Mouse (Mus musculus) embryonic facial prominence, embryonic 10.5 days (tissue): ENCODE results near the gene Fam198b. TPM values are rescaled to one million over a fixed set of nuclear protein-coding genes. Genes with fewer than 3 reads are reported as not detected.

Source experiments
- DNase-seq: peaks from one replicate; pipeline ENCODE4 v3.0.0-alpha.2; 2017; ENCODE audit warnings: low spot score
- H3K27ac ChIP-seq: fragments of 300-500 bp; sonication (generic); replicated peaks from 2 replicates; pipeline ENCODE4 v1.5.1; 2016; ENCODE audit warnings: mild to moderate bottlenecking
- H3K27me3 ChIP-seq: fragments of 300-500 bp; sonication (generic); replicated peaks from 2 replicates; pipeline ENCODE4 v1.6.1; 2016; ENCODE audit warnings: low read depth, mild to moderate bottlenecking; ENCODE audit not compliant: poor library complexity, severe bottlenecking
- H3K36me3 ChIP-seq: fragments of 300-500 bp; sonication (generic); replicated peaks from 2 replicates; pipeline ENCODE4 v1.6.1; 2016; ENCODE audit warnings: mild to moderate bottlenecking, moderate library complexity
- H3K4me1 ChIP-seq: fragments of 300-500 bp; sonication (generic); 2 replicates; pipeline ENCODE4 v1.6.1; 2016
- H3K4me3 ChIP-seq: fragments of 300-500 bp; sonication (generic); 2 replicates; pipeline ENCODE4 v1.5.1; 2016; ENCODE audit warnings: mild to moderate bottlenecking, moderate library complexity
- H3K9me3 ChIP-seq: fragments of 300-500 bp; sonication (generic); 2 replicates; pipeline ENCODE4 v1.6.1; 2016; ENCODE audit warnings: mild to moderate bottlenecking
- WGBS: fragments of 180-500 bp; shearing (Covaris S2); methylation state at CpG from one replicate; pipeline ENCODE4 v1.1.7; 2016; 5-methylcytosine and 5-hydroxymethylcytosine counted together
- polyA plus RNA-seq: library from polyadenylated mRNA; unstranded; fragments of >200 nt; fragmentation: Nextera tagmentation; extraction: Ambion mirVana; gene quantifications from 2 replicates; pipeline ENCODE4 v1.2.1, GENCODE M21; 2016

Gene Fam198b
- polyA plus RNA-seq: 2.0 and 2.5 TPM in 2 replicates

DNA sequence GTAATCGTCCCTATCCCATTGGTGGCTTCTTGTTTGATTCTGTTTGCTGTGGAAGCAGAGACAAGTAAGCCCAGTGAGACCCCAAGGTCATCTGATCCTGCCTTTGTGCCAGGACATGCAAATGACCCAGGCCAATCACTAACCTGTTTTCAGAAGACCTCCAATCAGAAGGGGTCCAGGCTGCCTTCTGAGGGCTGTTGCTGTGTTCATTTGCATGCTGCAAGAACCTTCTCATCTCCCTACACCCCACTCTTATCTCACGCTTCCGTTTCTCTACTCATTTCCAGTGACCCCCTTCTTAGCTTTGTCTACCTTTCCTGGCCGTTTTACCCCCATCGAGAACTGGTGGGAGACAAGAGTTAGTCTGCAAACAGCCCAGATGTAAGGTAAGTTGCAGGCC lies at the start of gene Fam198b:
TSS of gene Fam198b (plus strand) at position 229 of the 400 bp plus-strand sequence.
- H3K36me3 ChIP-seq: no peaks in the 10 kb centered on the region
- H3K4me1 ChIP-seq: peaks cover 22% of the 10 kb centered on the region
- no peaks in the 10 kb centered on the region for H3K9me3 ChIP-seq
- no peaks in the 10 kb centered on the region for H3K27me3 ChIP-seq
- WGBS: 66% methylated on average over 5 of the region's 5 CpGs
- DNase-seq: no peak
- H3K27ac ChIP-seq: peak within 1 kb of the TSS; percentile 55
- no peak within 1 kb of the TSS for H3K4me3 ChIP-seq

- DNase-seq: peak; percentile 22
- Histone ChIP-seq H3K27me3 (peaks cover under 1% of the 10 kb centered on the region; the same call in 1 of the 2 replicates), H3K4me3 (no peak overlapping the region), H3K9me3 (no peaks in the 10 kb centered on the region), H3K27ac (no peak overlapping the region), H3K4me1 (no peaks in the 10 kb centered on the region; the same call in 1 of the 2 replicates), H3K36me3 (no peaks in the 10 kb centered on the region)
- WGBS: 59% methylated on average over 6 of the region's 6 CpGs
These were observed 45.6 kb upstream of the Fam198b start for GRCm38 (mm10) chr3:79838751-79839150.

DNA sequence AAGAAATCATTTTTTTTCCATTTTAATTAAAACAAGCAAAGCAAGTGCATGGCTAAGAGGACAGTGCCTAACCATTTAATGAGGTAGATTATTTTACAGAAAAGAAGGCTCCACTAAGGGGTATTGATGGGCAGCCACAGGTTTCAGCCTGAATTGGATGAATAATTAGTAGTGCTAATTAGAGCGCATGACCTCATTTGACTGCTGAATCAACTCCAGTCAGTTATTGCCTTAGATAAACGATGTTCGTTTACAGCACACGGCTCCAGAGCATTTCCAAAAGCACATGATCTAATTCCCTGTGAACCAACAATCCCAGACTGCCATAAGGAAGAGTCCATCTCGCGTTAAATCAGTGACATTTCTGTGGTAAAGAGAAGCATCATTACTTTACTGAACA lies 42.9 kb upstream of the Fam198b start:
- 0 out of 2 replicates have a peak overlapping the region, but pooled peaks have one; percentile 19 for H3K27ac ChIP-seq
- H3K27me3 ChIP-seq: peaks cover 4% of the 10 kb centered on the region; the same call in 1 of the 2 replicates
- H3K36me3 ChIP-seq: no peaks in the 10 kb centered on the region
- H3K9me3 ChIP-seq: no peaks in the 10 kb centered on the region
- no peaks in the 10 kb centered on the region; the same call in 1 of the 2 replicates for H3K4me1 ChIP-seq
- peak overlapping the region; percentile 66 for H3K4me3 ChIP-seq
- DNase-seq: no peak
- 82% methylated on average over 6 of the region's 6 CpGs for WGBS

DNA sequence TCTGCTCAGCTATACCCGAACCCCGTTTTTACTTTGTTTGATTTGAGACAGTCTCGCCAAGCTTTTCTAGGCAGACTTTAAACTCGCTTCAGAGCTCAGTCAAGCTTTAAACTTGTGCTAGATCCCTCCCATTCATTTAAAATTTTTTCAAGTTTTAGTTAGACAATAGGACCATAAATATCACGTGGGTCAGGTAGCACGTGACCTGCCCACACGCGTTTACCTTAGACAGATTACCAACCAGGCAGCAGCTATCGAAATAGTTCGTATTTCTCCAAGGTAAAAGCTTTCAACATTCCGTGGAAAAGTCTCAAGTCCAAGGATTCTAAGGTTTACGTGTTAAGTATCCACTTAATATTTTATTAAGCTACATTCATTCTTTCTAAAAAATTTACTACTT lies 42.2 kb upstream of the Fam198b start:
- Histone ChIP-seq H3K4me1 (no peaks in the 10 kb centered on the region; the same call in 1 of the 2 replicates), H3K36me3 (no peaks in the 10 kb centered on the region), H3K9me3 (no peaks in the 10 kb centered on the region), H3K4me3 (peak overlapping the region; percentile 66), H3K27me3 (peaks cover 4% of the 10 kb centered on the region; the same call in 1 of the 2 replicates), H3K27ac (peak overlapping the region; percentile 86)
- peak; percentile 79 for DNase-seq
- 8% methylated on average over 12 of the region's 12 CpGs for WGBS

- H3K9me3 ChIP-seq: no peaks in the 10 kb centered on the region
- H3K4me1 ChIP-seq: no peaks in the 10 kb centered on the region; the same call in 1 of the 2 replicates
- peaks cover 4% of the 10 kb centered on the region; the same call in 1 of the 2 replicates for H3K27me3 ChIP-seq
- H3K36me3 ChIP-seq: no peaks in the 10 kb centered on the region
- peak; percentile 81 for DNase-seq
- WGBS: under 1% methylated on average over 19 of the region's 19 CpGs
- peak overlapping the region; percentile 66 for H3K4me3 ChIP-seq
- H3K27ac ChIP-seq: peak overlapping the region; percentile 86
These were observed 41.7 kb upstream of the Fam198b start for GRCm38 (mm10) chr3:79842616-79843016.

- 94% methylated on average over 9 of the region's 9 CpGs for WGBS
- H3K36me3 ChIP-seq: no peaks in the 10 kb centered on the region
- no peaks in the 10 kb centered on the region; the same call in 1 of the 2 replicates for H3K4me1 ChIP-seq
- H3K27me3 ChIP-seq: peaks cover 4% of the 10 kb centered on the region; the same call in 1 of the 2 replicates
- H3K9me3 ChIP-seq: no peaks in the 10 kb centered on the region
- H3K4me3 ChIP-seq: no peak overlapping the region
- no peak for DNase-seq
- no peak overlapping the region for H3K27ac ChIP-seq
These were observed 40.3 kb upstream of the Fam198b start for GRCm38 (mm10) chr3:79843999-79844398.

GRCm38 (mm10) chr3:79846633-79847032 lies 37.7 kb upstream of the Fam198b start:
- peaks cover 4% of the 10 kb centered on the region; the same call in 1 of the 2 replicates for H3K27me3 ChIP-seq
- H3K27ac ChIP-seq: no peak overlapping the region
- no peaks in the 10 kb centered on the region for H3K9me3 ChIP-seq
- no peaks in the 10 kb centered on the region for H3K36me3 ChIP-seq
- 78% methylated on average over 5 of the region's 5 CpGs for WGBS
- H3K4me1 ChIP-seq: no peaks in the 10 kb centered on the region; the same call in 1 of the 2 replicates
- DNase-seq: no peak
- no peak overlapping the region for H3K4me3 ChIP-seq

DNA sequence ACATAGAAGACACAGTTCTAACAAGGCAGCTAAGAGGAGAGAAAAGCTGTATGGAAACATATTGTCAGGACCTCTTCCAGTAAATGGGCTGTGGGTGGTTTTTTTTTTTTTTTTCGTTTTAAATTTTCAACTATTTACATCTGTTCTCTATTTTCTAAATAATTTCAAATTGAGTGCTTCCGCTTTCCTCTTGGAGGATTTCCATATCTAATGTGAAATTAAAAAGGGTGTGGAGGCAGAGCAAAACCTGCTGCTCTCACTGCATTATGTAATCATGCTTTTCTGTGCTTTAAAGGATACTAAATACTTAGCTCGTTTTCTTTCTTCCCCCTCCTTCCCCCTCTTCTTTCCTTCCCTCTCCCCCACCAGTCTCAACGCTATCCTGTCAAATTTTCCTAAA lies 35.5 kb upstream of the Fam198b start:
- H3K9me3 ChIP-seq: no peaks in the 10 kb centered on the region
- no peaks in the 10 kb centered on the region for H3K36me3 ChIP-seq
- H3K27ac ChIP-seq: no peak overlapping the region
- H3K4me1 ChIP-seq: no peaks in the 10 kb centered on the region
- WGBS: 46% methylated on average over 4 of the region's 4 CpGs
- no peak overlapping the region for H3K4me3 ChIP-seq
- no peak for DNase-seq
- H3K27me3 ChIP-seq: peaks cover 2% of the 10 kb centered on the region; the same call in 1 of the 2 replicates

DNA sequence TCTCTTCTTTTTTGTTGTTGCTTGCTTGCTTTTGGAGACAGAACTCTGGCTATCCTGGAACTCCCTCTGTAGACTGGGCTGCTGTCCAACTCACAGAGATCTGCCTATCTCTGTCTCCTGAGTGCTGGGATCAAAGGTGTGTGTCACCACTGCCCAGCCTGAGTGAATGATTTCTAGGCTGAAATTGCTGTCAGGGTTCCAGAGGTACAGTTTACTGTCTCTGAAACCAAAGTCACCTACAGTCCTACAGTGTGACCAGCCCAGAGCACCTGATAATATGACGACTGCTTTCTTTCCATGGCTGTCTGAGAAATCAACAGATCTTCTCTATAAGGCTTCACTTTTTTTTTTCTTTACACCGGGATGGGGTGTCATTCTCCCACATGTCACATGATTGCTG lies 34.7 kb upstream of the Fam198b start:
- H3K9me3 ChIP-seq: no peaks in the 10 kb centered on the region
- H3K4me3 ChIP-seq: no peak overlapping the region
- 91% methylated on average over 2 of the region's 2 CpGs for whole genome bisulfite sequencing
- DNase-seq: no peak
- H3K36me3 ChIP-seq: no peaks in the 10 kb centered on the region
- no peak overlapping the region for H3K27ac ChIP-seq
- no peaks in the 10 kb centered on the region for H3K4me1 ChIP-seq
- no peaks in the 10 kb centered on the region for H3K27me3 ChIP-seq

DNA sequence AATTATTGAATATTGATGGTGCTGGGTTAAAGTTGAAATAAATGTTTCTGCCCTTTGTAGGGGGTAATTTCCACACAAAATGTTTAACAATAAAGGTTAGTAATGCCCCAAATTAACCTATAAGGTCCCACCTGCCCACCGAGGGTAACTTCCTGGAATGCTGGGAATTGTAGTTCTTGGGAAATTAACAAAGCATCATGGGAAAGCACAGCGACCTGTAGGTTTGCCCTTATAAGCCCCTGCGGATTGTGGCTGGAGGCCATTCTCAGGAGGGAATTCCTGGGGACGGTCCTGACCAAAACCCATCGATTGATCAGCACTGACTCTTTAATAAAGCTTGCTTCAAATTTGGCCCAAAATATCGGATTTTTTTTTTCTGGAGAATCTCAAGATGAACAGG lies 33.7 kb upstream of the Fam198b start:
- Histone ChIP-seq H3K36me3 (no peaks in the 10 kb centered on the region), H3K27ac (no peak overlapping the region), H3K4me3 (no peak overlapping the region), H3K4me1 (no peaks in the 10 kb centered on the region), H3K27me3 (no peaks in the 10 kb centered on the region), H3K9me3 (no peaks in the 10 kb centered on the region)
- 32% methylated on average over 6 of the region's 6 CpGs for WGBS
- no peak for DNase-seq

DNA sequence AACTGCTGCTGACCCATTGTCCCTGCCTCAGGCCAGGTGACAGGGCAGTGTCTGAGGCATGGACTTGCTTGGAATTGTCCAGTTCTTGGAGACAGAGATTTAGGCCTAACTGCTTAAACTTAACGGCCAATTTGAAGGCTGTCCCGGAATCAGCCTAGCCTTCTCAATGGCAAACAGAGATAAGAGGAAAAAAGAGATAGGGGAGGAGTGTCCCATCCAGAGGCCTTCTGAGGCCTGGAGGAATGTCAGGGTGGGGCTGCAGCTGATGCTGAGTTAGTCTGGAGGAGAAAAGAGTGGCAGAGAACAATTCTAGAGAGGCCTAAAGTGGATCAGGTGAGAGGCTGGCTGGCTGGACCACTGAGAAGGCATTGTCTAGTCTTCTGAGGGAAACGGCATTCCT lies 32.2 kb upstream of the Fam198b start:
- H3K4me1 ChIP-seq: no peaks in the 10 kb centered on the region
- no peak overlapping the region for H3K4me3 ChIP-seq
- no peaks in the 10 kb centered on the region for H3K27me3 ChIP-seq
- DNase-seq: no peak
- no peaks in the 10 kb centered on the region for H3K9me3 ChIP-seq
- H3K27ac ChIP-seq: no peak overlapping the region
- no peaks in the 10 kb centered on the region for H3K36me3 ChIP-seq
- 84% methylated on average over 3 of the region's 3 CpGs for WGBS

DNA sequence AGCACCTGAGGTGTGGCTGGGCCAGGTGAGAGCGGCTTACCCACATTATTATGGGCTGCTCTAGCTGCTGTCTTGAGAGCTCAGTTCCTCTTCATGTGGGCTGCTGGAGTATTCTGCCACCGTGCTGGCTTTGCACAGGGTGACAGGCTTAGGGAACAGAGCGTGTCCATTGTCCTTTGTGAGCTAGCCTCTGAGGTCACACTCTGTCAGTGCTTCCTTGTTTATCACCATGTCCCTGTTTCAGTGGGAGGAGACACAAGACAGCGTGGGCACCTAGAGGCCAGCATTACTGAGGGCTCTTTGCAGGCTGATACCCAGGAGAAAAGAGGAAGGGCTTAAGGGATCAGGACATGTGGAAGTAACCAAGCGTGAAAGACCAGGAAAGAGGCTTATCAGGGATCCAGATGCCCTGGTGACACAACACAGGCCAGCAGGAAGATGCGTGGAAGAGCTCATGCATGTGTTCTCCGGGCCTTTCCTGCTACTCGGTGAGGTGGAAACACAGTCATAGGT lies 31.6 kb upstream of the Fam198b start, which contains the start of gene Tmem144:
TSS of gene Tmem144 (minus strand) at position 120 of the 513 bp plus-strand sequence.
- no peak for DNase-seq
- H3K4me1 ChIP-seq: no peaks in the 10 kb centered on the region
- no peaks in the 10 kb centered on the region for H3K27me3 ChIP-seq
- 44% methylated on average over 8 of the region's 8 CpGs for WGBS
- no peaks in the 10 kb centered on the region for H3K9me3 ChIP-seq
- H3K36me3 ChIP-seq: no peaks in the 10 kb centered on the region
- H3K27ac ChIP-seq: no peak within 1 kb of the TSS
- H3K4me3 ChIP-seq: no peak within 1 kb of the TSS

DNA sequence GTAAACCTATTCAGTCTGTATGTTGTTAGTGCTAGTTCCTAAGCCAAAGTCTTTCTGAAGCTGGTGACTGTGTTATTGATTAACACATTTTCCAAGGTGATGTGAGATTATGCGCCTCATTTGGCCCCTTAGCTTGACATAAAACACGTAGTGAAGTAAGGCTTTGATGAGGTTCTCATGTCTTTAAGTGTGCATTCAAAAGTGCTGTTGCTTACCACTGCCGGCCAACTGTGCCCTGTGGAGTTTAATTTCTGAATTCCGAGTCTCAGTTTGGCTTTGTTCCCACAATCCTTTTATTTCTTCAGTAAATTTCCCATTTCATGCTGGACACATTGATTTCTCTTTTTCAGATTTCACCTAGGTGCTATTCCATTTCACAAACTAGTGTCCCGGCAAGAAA lies 26.6 kb upstream of the Fam198b start:
- Histone ChIP-seq H3K9me3 (no peaks in the 10 kb centered on the region), H3K27me3 (no peaks in the 10 kb centered on the region), H3K27ac (no peak overlapping the region), H3K36me3 (no peaks in the 10 kb centered on the region), H3K4me1 (no peaks in the 10 kb centered on the region), H3K4me3 (no peak overlapping the region)
- WGBS: 86% methylated on average over 5 of the region's 5 CpGs
- DNase-seq: no peak
